Mouse (Mus musculus): ENCODE measurements at regions not wholly inside any gene's neighbourhood (a gene's known extent, or its start where the extent isn't known, plus 50 kb on each side); places are given as distances from the start of the nearest gene placed in this dataset.

DNA sequence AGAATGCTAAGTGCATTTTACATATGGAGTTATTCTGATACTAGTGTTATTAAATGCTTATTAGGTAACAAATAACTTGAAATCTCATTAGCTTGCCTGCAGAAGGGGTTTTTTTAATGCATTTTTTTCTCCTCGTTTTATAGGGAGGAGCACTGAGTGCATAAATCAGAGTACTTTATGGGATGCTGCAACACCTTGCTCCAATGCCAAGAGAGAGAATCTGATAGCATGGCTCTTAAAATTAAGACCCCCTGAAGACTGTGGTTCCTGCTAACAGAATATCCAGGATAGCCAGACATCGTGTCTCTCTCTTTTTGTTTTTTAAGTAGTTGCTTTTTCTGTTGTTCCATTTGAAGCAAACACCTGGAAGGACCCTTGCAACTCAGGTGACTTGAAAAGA is 100.8 kb upstream of the Rnaseh2b start:
- ATAC-seq = no peak

DNA sequence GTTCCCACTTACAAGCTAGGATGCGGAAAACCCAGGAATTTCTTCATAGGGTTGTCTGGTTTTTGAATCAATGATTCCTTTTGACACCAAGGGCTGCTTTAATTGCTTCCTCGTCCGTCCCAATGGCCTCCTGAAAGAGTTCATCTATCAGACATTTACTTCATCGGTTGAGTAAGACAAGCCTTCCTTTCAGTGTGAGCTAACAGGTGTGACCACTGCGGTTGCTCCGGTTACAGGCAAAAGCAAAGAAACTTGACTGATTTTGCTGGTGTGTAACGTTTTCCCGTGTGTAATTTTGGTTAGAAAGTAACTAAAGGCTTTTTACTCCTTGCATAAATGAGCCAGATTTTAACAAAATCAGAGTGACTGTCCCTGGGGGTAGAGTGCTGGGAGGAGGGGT is 99.6 kb upstream of the Rnaseh2b start:
- no peak for ATAC-seq

DNA sequence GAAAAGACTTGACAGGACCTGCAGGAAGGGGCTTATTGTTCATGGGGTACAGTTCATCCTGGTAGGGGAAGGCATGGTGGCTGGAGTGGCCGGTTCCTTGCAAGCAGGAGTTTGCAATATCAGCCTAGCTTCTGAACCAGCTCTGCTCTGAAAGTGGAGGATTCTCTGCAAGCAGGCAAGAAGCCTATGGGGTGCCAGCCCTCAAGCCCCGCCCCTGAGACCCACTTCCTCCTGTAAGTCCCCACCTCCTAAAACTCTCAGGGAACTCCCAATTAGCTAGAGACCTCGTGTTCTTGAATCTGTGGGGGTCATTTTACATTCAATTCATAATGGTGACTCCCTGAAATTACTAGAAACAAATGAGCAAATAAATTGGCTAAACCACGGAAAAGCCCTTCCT is 99.0 kb upstream of the Rnaseh2b start:
- no peak for ATAC-seq

DNA sequence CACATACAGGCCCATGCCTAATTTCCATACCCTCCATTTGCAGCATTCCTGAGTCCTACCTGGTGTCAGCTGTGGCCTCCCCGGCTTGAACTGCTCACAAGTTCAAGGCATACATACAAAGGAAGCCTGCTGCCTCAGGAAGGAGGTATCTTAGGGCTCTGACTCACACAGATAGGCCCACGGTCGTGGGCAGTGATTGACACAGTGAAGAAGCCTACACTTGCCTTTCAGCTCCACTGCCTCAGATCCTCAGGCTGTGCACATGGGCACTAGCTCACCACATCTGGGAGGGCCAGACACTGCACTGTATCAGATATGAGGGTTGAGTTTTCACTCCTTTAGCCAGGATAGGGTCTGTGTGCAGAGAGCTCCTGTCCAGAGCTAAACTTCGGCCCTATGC is 95.6 kb upstream of the Rnaseh2b start:
- no peak for ATAC-seq

DNA sequence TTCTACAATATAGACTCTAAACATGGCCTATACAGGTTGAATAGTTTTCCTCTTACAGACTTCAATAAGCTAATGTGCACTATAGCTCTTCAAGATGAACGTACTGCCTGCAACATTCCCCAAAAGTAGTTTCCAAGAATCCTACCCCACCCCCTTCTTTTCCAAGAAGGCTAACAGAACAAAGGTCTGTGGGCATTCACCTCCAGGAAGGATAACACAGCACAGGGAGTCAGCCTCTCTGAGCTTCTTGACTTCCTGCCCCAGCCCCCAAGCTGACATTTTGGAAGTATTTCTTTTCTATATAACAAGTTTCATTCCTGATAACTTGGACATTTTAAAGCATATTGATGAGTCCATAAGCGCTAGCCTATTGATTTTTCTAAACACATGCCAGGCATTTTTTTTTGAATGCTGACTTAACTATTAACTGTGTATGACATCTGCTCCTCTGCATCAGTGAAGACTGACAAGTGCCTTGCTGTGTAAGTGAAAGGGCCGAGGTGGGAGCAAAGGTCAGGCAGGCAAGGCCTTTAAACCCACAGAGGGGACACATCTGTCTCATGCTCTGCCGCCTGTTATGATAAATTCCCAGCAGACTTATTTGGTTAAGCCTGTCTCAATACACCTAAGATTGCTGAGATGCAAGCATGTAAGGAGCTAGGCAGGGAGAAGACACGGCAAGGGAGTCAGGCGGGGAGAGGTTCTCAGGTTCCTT is 93.8 kb upstream of the Rnaseh2b start:
- no peak for ATAC-seq

DNA sequence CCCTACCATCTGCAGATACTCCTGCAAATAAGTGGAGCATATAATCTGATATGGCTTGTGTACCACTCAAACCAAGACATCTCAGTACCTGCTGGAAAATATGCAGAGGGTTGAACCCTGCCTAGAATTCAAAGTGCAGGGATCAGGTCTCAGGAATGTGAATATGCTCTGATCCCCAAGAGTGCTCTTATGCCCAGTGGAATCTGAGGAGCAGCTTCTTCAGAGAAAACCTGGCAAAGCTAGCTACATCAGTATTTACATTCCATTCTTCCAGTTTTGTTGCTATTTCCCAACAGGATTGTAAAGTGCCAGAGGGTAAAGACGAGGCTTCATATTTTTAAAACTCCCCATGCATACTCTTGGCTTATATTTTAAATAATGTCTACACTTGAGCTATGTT is 77.3 kb upstream of the Rnaseh2b start:
- ATAC-seq = no peak

DNA sequence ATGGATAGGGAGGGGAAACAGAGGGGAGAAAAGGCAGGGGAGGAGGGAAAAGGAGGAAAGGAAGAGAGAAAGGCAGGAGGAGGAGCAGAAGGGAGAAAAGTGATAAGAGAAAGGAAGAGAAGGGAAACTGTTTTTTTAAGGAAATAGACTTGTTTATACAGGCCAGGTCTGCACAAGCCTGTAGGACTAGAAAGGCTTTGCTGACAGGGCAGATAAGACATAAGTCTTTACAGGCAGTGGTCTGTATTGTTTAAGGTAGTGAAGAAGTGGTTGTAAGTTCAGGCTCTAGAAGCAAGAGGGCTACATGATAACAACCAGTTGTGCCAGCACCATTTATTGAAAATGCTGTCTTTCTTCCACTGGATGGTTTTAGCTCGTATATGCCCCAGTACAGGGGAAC is 75.4 kb upstream of the Rnaseh2b start:
- no peak for ATAC-seq

DNA sequence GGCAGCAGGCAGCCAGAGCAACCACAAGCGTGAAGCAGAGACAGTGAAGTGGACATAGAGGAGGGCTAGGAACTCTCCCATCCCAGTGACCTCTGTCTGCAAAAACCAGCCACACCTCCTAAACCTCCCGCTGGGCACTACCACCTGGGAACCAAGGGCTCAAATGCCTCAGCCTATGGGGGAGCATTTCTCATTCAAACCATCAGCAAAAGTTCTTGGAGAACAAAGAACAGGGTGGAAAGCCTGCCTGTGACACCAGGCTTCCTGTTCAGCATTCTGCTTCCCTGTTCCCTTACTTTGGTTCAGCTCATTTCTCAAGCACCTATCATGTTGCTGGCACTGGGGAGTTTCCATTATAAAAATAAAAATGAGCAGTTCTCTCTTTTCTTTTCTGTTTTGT is 74.4 kb upstream of the Rnaseh2b start:
- no peak for ATAC-seq

DNA sequence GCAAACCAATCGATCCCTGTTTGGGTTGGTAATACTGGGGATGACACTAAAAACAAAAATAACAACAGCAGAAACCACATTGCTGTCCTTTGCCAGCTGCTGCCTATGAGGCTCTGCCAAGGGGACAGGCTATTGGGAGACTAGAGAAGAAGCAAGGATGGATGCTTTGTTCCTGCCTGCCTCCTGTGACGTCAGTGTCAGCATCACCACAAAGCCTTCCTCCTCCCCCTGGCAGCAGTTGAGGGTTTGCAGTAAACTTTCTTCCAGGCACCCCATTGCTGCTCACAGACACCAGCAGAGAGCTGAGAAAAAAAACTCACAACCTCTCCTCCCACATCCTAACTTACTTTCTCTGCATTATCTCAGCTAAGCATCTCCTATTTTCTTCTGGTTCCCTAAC is 73.7 kb upstream of the Rnaseh2b start:
- no peak for ATAC-seq

DNA sequence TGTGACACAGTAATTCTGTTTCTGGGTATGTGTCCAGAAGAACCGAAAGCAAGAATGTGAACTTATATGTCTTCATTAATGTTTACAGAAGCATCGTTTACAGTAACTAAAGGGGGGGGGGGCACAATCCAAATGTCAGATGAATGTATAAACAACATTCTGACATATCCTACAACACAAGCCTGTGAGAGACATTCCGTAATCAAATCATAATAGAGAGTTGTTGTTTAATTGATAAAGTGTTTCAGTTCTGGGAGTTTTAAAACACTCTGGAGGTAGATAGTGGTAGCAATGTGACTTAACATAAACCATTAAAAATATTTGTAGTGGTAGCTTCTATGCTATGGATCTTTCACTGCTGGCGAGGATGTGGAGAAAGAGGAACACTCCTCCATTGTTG is 71.6 kb upstream of the Rnaseh2b start:
- no peak for ATAC-seq
